Mouse (Mus musculus) heart, adult 2 months (tissue): ENCODE measurements around the gene Grik1. TPM values are rescaled to one million over a fixed set of nuclear protein-coding genes. Genes with fewer than 3 reads are reported as not detected.

Experiments
- DNase-seq, 2 experiments: peaks; one replicate each; pipeline ENCODE4 v3.0.0; 2021
- H3K27ac ChIP-seq: fragments of 200-600 bp; 2 replicates; pipeline ENCODE4 v1.8.1; 2022
- H3K27me3 ChIP-seq: fragments of 200-500 bp; 2 replicates; pipeline ENCODE4 v1.6.1; 2012; ENCODE audit warnings: mild to moderate bottlenecking, low read length, inconsistent platforms, mixed read lengths; ENCODE audit not compliant: control insufficient read depth, insufficient read depth
- H3K36me3 ChIP-seq: fragments of 200-500 bp; 2 replicates; pipeline ENCODE4 v1.6.1; 2012; ENCODE audit warnings: low read length, inconsistent platforms; ENCODE audit not compliant: control insufficient read depth, insufficient read depth
- H3K4me1 ChIP-seq: fragments of 200-500 bp; 2 replicates; pipeline ENCODE4 v1.6.1; 2011; ENCODE audit warnings: low read length; ENCODE audit not compliant: control insufficient read depth, insufficient read depth
- H3K4me3 ChIP-seq: fragments of 200-600 bp; 2 replicates; pipeline ENCODE4 v1.8.1; 2022
- H3K79me2 ChIP-seq: fragments of 200-500 bp; replicated peaks from 2 replicates; pipeline ENCODE4 v1.6.1; 2012; ENCODE audit warnings: mild to moderate bottlenecking, inconsistent platforms, low read length, moderate library complexity, mixed read lengths; ENCODE audit not compliant: control insufficient read depth, insufficient read depth
- H3K9ac ChIP-seq: fragments of 200-500 bp; 2 replicates; pipeline ENCODE4 v1.6.1; 2012; ENCODE audit warnings: low read depth, mild to moderate bottlenecking, control low read depth, inconsistent platforms, low read length, mixed read lengths
- CTCF ChIP-seq: fragments of 200-600 bp; IDR thresholded peaks from 2 replicates; pipeline ENCODE4 v1.8.1; 2022; ENCODE audit warnings: antibody characterized with exemption, mild to moderate bottlenecking, moderate library complexity
- EP300 ChIP-seq: fragments of 200-500 bp; IDR thresholded peaks from 2 replicates; pipeline ENCODE4 v1.6.1; 2011; ENCODE audit warnings: low read depth, low read length, control low read depth; ENCODE audit not compliant: insufficient read depth
- POLR2A ChIP-seq: fragments of 200-500 bp; IDR thresholded peaks from 2 replicates; pipeline ENCODE4 v1.6.1; 2011; ENCODE audit warnings: mild to moderate bottlenecking, low read depth, low read length, control low read depth; ENCODE audit not compliant: insufficient read depth
- whole genome bisulfite sequencing: fragments of 180-500 bp; shearing (Covaris S2); methylation state at CpG from one replicate; pipeline ENCODE4 v1.1.7; 2018; 5-methylcytosine and 5-hydroxymethylcytosine counted together
- intact Hi-C: fragments of 180-260 bp; cut with DNase I; formaldehyde crosslinking; loops from one replicate; pipeline ENCODE4 v1.15.1; 2025
- polyA plus RNA-seq: library from polyadenylated mRNA; depleted of rRNA; stranded (reverse); fragments of >200 nt; gene quantifications from 2 replicates; pipeline ENCODE4 v1.2.3, GENCODE M21; 2012
- total RNA-seq, 2 experiments: library from RNA; stranded (reverse); gene quantifications; 2 replicates each; pipeline ENCODE4 v1.2.3; 2021

The Grik1 gene
- total and polyA plus RNA-seq, 3 experiments: not detected

DNA sequence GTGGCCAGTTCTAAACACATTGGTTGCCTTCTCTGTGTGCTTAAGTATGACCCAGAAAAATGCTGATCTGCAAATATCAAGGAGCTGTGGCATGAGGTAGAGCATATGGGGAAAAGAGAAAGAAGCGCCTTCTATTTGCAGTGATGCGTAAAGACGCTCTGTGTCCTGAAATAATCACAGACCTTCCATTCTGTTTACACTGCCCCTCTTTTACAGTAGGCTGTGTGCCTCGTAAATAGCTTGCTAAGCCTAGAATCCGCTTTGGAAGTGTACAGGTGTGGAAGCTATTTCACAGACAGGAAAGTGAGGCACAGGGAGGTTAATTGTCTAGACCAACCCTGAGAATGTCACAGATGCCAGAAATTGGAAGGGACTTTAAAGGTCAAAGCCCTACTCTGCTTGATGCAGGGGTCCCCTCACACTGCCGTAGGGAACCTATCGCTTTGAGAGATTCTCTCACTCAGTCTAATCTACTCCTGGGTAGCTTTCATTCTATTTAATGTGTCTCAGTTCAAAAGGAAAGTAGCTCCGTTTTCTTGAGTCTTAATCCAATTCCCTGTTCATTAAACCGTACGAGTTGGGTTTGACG lies 251.5 kb downstream of the Grik1 start:
- Histone ChIP-seq H3K4me3 (no peak overlapping the region), H3K9ac (no peak overlapping the region), H3K4me1 (no peaks in the 10 kb centered on the region), H3K36me3 (no peaks in the 10 kb centered on the region), H3K27ac (no peak overlapping the region), H3K27me3 (no peaks in the 10 kb centered on the region), H3K79me2 (no peaks in the 10 kb centered on the region)
- DNase-seq: no peak
- TF ChIP-seq EP300: no peak
- TF ChIP-seq CTCF: no peak
- no peak for TF ChIP-seq POLR2A
- 85% methylated on average over 11 of the region's 11 CpGs for WGBS
- intact Hi-C loops: no loop called here

DNA sequence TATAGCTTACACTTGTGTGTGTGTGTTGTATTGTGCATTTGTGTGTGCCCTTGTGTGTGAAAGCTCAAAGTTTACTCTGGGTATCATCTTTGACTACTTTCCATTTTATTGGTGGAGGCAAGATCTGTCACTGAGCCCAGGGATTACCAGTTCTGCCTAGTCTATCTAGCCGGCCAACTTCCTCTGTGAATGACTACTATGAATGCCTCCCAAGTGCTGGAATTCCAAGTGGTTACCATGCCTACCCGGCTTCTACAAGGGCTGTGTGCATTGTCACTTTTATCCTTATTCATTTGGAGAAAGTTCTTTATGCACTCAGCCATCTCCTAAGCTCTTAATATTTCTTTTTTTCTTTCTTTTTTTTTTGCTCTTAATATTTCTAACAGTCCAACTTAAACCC lies 301.3 kb downstream of the Grik1 start:
- whole genome bisulfite sequencing: 54% methylated on average over 2 of the region's 2 CpGs
- TF ChIP-seq CTCF (no peak), EP300 (no peak), POLR2A (no peak)
- no peaks in the 10 kb centered on the region for H3K27me3 ChIP-seq
- no peak for DNase-seq
- no peak overlapping the region for H3K27ac ChIP-seq
- no peak overlapping the region for H3K4me3 ChIP-seq
- intact Hi-C loops: no loop called here
- no peaks in the 10 kb centered on the region for H3K36me3 ChIP-seq
- no peaks in the 10 kb centered on the region for H3K79me2 ChIP-seq
- H3K4me1 ChIP-seq: no peaks in the 10 kb centered on the region
- H3K9ac ChIP-seq: no peak overlapping the region

DNA sequence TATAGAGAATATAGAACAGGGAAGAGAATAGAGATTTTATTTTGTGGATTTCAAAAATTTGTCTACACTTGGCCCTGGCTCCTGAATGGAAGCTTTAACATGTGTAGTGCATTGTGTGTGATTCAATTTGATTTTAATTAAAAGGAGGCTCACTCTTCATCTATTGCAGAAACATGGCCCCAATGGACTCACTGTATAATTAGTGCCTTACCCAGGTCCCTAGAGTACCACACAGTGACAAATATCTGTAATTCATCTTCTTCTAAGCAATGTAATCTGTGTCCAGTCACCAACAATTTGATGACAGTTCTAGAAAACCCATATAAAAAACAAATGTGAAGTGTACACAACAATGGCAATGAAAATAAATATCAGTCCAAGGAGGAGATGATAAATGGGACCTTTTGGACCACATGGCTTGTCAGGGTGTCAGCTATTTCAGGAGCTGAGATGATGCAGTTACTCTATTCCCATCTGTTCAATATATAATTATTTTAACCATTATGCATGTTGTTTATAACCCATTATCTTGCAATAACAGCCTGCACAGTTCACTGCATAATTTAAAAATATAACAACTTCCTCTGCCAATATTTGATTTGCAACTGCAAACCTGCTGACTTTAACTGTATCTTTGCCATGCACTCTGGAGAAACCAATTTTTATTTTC lies 305.7 kb downstream of the Grik1 start:
- H3K36me3 ChIP-seq: no peaks in the 10 kb centered on the region
- intact Hi-C loops: no loop called here
- DNase-seq: no peak
- TF ChIP-seq CTCF: no peak
- no peak for TF ChIP-seq EP300
- TF ChIP-seq POLR2A: no peak
- H3K27me3 ChIP-seq: no peaks in the 10 kb centered on the region
- no peaks in the 10 kb centered on the region for H3K4me1 ChIP-seq
- H3K9ac ChIP-seq: no peak overlapping the region
- no peaks in the 10 kb centered on the region for H3K79me2 ChIP-seq
- H3K4me3 ChIP-seq: no peak overlapping the region
- H3K27ac ChIP-seq: no peak overlapping the region

DNA sequence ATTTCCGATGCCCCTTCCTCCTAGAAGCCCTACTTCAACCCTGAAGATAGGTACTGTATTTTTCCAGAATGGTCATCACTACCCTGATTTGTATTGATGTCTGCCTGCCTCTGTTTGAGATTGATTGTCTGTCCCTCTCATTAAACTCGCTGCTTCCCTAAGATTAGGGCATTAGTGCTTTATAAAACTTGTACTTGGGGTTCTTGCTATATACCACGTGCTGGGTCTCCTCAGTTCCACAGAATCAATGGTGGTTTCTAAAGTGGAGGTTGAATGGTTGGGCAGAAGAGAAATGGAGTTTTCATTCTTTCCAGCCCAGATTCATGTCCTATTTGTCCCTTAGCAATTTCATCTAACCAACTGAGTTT lies 316.0 kb downstream of the Grik1 start:
- Histone ChIP-seq H3K27me3 (no peaks in the 10 kb centered on the region), H3K4me1 (no peaks in the 10 kb centered on the region), H3K9ac (no peak overlapping the region), H3K4me3 (no peak overlapping the region), H3K36me3 (no peaks in the 10 kb centered on the region), H3K79me2 (no peaks in the 10 kb centered on the region), H3K27ac (no peak overlapping the region)
- intact Hi-C loops: no loop called here
- WGBS: 64% methylated on average over 3 of the region's 3 CpGs
- TF ChIP-seq EP300 (no peak), POLR2A (no peak), CTCF (no peak)
- no peak for DNase-seq

DNA sequence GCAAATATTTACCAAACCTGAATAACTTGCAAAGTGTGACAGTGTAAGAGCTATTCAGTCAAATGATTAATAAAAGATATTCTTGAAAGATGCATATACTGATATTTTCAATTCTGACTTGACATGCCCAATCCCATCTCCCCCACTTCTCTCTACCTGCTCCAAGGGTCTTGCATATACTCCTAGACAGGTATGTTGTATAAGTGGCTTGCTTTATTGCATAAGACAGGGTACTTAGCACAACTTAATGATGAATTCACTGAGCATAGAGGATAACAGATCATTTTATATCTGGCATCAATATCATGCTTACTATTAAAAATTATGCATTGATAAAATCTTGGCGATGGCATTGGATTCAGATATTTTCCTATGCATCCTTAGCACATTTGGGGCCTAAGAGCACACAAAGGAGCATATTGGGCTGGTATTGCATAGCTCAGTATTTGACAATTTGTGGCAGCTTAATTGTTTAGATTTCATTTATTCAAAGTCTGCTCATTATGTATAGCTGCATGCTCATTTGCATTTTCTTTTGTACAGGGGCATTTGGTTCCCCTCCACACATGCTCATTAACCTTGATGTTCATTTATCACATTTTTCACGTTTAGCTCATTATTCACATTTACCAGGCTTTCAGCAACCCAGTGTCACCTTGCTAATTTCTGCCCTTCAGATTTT lies 316.5 kb downstream of the Grik1 start:
- intact Hi-C loops: no loop called here
- H3K27me3 ChIP-seq: no peaks in the 10 kb centered on the region
- 48% methylated on average over 2 of the region's 2 CpGs for WGBS

DNA sequence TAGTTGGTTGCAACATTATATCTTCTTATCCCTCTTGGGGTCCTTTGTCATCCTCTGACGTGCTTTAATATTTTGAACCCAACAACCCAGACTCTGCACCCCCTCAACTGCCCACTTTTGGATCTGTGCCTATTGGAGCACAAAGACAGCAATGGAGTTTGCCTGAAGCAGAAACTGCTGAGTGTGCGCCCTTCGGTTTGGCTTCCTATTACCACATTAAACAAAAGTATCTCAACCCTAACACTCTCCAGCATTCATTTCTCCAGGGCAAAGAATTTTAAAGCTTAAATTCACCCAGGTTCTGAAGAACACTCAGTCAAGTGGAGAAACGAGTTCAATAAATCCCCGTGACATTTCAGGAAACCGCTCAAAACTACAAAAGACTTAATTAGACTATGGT lies 318.2 kb downstream of the Grik1 start:
- TF ChIP-seq CTCF: no peak
- TF ChIP-seq EP300: no peak
- no peak for TF ChIP-seq POLR2A
- H3K4me1 ChIP-seq: no peaks in the 10 kb centered on the region
- intact Hi-C loops: no loop called here
- WGBS: 84% methylated on average over 6 of the region's 6 CpGs
- H3K27ac ChIP-seq: no peak overlapping the region
- no peaks in the 10 kb centered on the region for H3K27me3 ChIP-seq
- H3K4me3 ChIP-seq: no peak overlapping the region
- no peaks in the 10 kb centered on the region for H3K79me2 ChIP-seq
- no peaks in the 10 kb centered on the region for H3K36me3 ChIP-seq
- H3K9ac ChIP-seq: no peak overlapping the region
- no peak for DNase-seq

More for the DNA sequence above, 316.5 kb downstream of the Grik1 start:
- H3K4me1 ChIP-seq: no peaks in the 10 kb centered on the region
- H3K4me3 ChIP-seq: no peak overlapping the region
- no peaks in the 10 kb centered on the region for H3K79me2 ChIP-seq
- no peak overlapping the region for H3K27ac ChIP-seq
- no peak overlapping the region for H3K9ac ChIP-seq
- no peaks in the 10 kb centered on the region for H3K36me3 ChIP-seq
- TF ChIP-seq POLR2A: no peak
- TF ChIP-seq CTCF: no peak
- TF ChIP-seq EP300: no peak
- DNase-seq: no peak
